Mouse (Mus musculus) myocyte (in vitro differentiated cells): ENCODE results near the gene Tet3.

ENCODE experiments used
- CEBPB ChIP-seq: IDR thresholded peaks from 2 replicates; pipeline ENCODE4 v1.6.1; 2011; ENCODE audit warnings: mild to moderate bottlenecking, moderate library complexity; ENCODE audit not compliant: poor library complexity, insufficient read depth, severe bottlenecking
- E2F4 ChIP-seq: IDR thresholded peaks from one replicate; pipeline ENCODE4 v1.6.1; 2011; ENCODE audit warnings: mild to moderate bottlenecking, control low read depth, moderate library complexity; ENCODE audit not compliant: insufficient read depth
- MAX ChIP-seq: IDR thresholded peaks from one replicate; pipeline ENCODE4 v1.6.1; 2011; ENCODE audit warnings: low read depth, mild to moderate bottlenecking, control low read depth
- MYOD1 ChIP-seq, 3 experiments: IDR thresholded peaks; one replicate each; pipeline ENCODE4 v1.6.1; 2011; ENCODE audit warnings: control low read depth in 2 of 3, low read depth in 2 of 3, mild to moderate bottlenecking in 2 of 3, moderate library complexity in 1 of 3; ENCODE audit not compliant: insufficient read length in 2 of 3, control insufficient read depth in 1 of 3
- MYOG ChIP-seq, 3 experiments: IDR thresholded peaks; one replicate each; pipeline ENCODE4 v1.6.1; 2011; ENCODE audit warnings: control low read depth in 2 of 3, low read depth in 2 of 3, mild to moderate bottlenecking in 2 of 3; ENCODE audit not compliant: insufficient read length in 2 of 3, control insufficient read depth in 1 of 3, insufficient read depth in 1 of 3
- POLR2A ChIP-seq: IDR thresholded peaks from one replicate; pipeline ENCODE4 v1.6.1; 2011; ENCODE audit warnings: low read depth, mild to moderate bottlenecking, control low read depth, moderate library complexity; ENCODE audit not compliant: insufficient read length
- POLR2AphosphoS2 ChIP-seq: IDR thresholded peaks from one replicate; pipeline ENCODE4 v1.6.1; 2011; ENCODE audit warnings: low read depth, control low read depth; ENCODE audit not compliant: insufficient read length
- SRF ChIP-seq: IDR thresholded peaks from one replicate; pipeline ENCODE4 v1.6.1; 2011; ENCODE audit warnings: low read depth; ENCODE audit not compliant: control insufficient read depth, insufficient read length
- USF1 ChIP-seq: IDR thresholded peaks from one replicate; pipeline ENCODE4 v1.6.1; 2011; ENCODE audit warnings: low read depth, mild to moderate bottlenecking, control low read depth, moderate library complexity

GRCm38 (mm10) chr6:83487298-83487697 is 28.4 kb upstream of the Tet3 start:
- TF ChIP-seq MYOG (IDR thresholded peaks at IDR 0.05; ENCODE audit: control insufficient read depth in 1 of 3, insufficient read depth in 1 of 3, insufficient read length in 2 of 3, low read depth in 2 of 3), result no peak
- no peak for TF ChIP-seq E2F4
- TF ChIP-seq POLR2A, result no peak
- no peak for TF ChIP-seq CEBPB
- TF ChIP-seq USF1, result no peak
- TF ChIP-seq MYOD1 (IDR thresholded peaks at IDR 0.05; ENCODE audit: control insufficient read depth in 1 of 3, insufficient read length in 2 of 3, low read depth in 2 of 3), result no peak
- no peak for TF ChIP-seq SRF
- TF ChIP-seq MAX, result no peak
- TF ChIP-seq POLR2AphosphoS2, result no peak
